Mouse (Mus musculus) embryonic stem cell, embryonic (primary cell): ENCODE measurements at regions not wholly inside any gene's neighbourhood (a gene's known extent, or its start where the extent isn't known, plus 50 kb on each side); places are given as distances from the start of the nearest gene placed in this dataset.

Experiments used
- CTCF ChIA-PET, 4 experiments: fragments of 300-600 bp in 2 of 4; fragments of 350-600 bp in 2 of 4; sonication (Branson Sonifier 250); formaldehyde crosslinking; loops; one replicate each; lab custom pipeline; 2022; ENCODE audit warnings: inconsistent platforms in 2 of 4; lab: Charles Lee
- POLR2A ChIA-PET, 4 experiments: fragments of 300-600 bp in 2 of 4; fragments of 350-600 bp in 2 of 4; sonication (Branson Sonifier 250); formaldehyde crosslinking; loops; one replicate each; lab custom pipeline; 2022; ENCODE audit warnings: antibody characterized with exemption in 4 of 4, inconsistent platforms in 1 of 4; lab: Charles Lee

DNA sequence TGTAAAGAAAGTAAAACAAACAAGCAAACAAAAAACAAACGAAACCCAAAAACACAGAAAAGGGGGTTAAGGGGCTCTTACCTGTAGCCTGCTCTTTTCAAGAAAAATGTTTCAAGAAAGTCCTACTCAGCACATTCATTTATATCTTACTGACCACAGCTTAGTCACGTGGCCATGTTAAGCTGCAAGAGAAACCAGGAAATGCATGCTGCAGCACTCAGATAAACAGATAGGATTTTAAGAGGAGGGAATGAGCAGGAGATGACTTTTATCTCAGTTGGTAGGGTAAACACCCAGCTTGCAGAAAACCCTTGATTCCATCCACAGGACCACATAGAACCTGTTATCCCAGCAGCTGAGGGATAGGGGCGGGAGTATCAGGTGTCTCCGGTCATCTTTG is 62.9 kb upstream of the Sfmbt2 start:
- CTCF ChIA-PET: interaction anchor here in 1 of 4 experiments (0.6 kb wide), 1 partner anchor 131 kb away, joined by 3 read pairs; no protein-coding TSS in a partner anchor
- POLR2A ChIA-PET: interaction anchor here in 2 of 4 experiments (0.6 to 1.6 kb wide), 2 partner anchors 10 to 32 kb away, joined by 3 read pairs; no protein-coding TSS in a partner anchor

DNA sequence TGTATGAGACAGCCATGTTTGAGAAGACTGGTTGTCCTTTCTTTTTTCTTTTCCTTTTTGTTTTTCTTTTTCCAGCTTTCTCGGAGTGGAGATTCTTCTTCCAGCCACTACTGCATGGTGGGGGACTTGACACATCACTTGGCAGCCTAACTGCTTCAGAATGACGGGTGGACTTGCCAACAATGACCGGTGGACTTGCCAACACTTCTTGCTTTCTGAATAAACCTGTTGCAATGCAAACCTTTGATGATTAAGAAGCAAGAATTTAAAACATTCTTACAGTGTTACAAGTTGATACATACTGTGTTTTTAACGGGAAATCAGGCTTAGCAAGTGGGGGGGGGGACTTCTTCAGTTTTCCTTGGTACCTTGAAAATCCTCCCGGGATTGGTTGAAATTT is 60.7 kb upstream of the Sfmbt2 start:
- ChIA-PET CTCF (no interaction called here), POLR2A (interaction anchor here in 2 of 4 experiments (0.6 to 2.7 kb wide), 2 partner anchors 9 to 1149 kb away, joined by 3 to 11 read pairs; no protein-coding TSS in a partner anchor)

DNA sequence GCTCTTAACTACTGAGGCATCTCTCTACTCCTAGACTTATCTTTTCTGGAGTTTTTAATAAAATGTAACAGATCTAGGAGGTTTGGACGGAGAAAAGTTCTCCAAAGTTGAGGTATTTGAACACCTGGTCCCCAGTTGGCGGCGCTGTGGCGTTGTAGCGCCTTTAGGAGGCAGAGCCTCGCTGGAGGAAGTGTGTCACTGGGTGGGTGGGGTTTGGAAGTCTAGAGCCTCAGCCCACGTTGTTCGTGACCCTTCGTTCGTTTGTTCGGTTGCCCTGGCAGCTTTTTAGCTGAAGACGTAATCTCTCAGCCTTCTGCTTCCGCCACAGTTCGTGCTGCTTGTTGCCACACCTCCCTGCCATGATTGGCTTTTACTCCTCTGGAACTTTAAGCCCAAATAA is 58.6 kb upstream of the Sfmbt2 start:
- ChIA-PET CTCF (interaction anchor here (0.6 to 1.8 kb wide), 8 partner anchors 11 to 169 kb away, joined by 3 to 8 read pairs (median 3); no protein-coding TSS in a partner anchor), POLR2A (interaction anchor here in 3 of 4 experiments (0.5 to 2.7 kb wide), 10 partner anchors 9 to 64 kb away, joined by 3 to 11 read pairs (median 3); no protein-coding TSS in a partner anchor)

DNA sequence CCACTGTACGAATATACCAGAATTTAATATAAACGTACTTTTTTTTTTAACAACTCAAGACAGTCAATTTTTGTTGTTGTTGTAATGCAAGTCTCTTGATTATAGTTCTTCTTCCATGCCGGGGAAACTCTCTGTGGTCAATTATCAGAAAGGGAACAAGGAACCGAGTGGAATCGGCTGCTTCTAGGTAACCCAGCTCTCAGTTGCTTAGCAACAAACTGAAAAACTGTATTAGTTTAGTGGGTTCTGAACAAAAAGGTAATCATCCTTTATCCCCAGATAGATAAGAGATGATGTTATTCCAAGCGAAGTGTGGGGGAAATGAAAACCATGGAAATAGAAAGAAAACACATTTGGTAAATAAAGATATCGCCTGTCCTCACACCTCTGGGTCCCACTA is 57.9 kb upstream of the Sfmbt2 start:
- POLR2A ChIA-PET: interaction anchor here in 2 of 4 experiments (0.5 to 2.7 kb wide), 5 partner anchors 10 to 21 kb away, joined by 3 to 11 read pairs (median 3); no protein-coding TSS in a partner anchor
- CTCF ChIA-PET: interaction anchor here (0.6 to 1.8 kb wide), 9 partner anchors 11 to 170 kb away, joined by 3 to 8 read pairs (median 3); no protein-coding TSS in a partner anchor

DNA sequence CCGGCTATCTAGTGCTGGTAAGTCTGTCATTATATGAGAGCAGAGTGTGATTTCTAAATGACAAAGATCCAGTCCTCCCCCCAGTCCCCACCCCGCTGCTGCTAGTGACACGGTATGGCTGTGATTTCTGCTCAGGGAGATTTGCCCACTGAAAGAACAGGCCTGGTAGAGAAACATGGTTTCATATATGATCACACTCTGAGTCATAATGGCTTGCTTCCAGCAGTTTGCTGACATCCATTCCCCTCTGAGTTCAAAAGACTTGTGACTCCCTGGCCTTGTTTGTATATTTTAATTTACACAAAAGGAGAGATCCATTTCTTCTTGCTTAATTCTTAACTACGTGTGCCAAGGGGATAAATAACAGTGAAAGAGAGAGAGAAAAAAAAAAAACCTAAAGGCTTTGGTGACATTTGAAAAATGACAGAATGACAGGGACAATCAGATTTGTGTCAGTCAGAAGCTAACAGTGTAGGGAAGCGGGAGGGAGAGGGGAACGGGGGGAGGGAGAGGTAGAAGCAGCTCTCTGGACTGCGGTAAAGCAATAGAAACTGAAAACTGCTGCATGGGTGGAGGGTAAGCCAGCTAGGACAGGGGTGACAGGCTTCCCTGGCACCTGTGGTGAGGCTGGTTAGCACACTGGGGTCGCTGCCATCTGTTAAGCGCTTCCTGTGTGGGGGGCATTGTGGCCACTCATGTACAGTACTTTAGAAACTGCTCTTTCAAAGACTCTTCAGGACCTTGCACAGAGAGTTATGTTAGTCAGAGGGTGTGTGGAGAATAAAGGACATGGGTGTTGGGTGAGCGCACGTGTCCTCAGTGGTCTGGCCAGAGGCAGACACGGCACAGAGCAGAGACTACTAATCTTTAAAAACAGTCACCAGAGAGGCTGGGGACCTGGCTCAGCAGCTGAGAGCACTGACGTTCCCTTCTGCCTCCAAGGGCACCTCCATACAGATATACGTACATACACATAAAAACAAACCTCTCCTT is 55.8 kb upstream of the Sfmbt2 start:
- ChIA-PET POLR2A (interaction anchor here in 2 of 4 experiments (0.6 to 0.7 kb wide), 3 partner anchors 32 to 1969 kb away, joined by 3 to 4 read pairs (median 4); no protein-coding TSS in a partner anchor), CTCF (interaction anchor here in 2 of 4 experiments (0.6 to 1.3 kb wide), 2 partner anchors 9 to 58 kb away, joined by 3 to 4 read pairs; no protein-coding TSS in a partner anchor)

DNA sequence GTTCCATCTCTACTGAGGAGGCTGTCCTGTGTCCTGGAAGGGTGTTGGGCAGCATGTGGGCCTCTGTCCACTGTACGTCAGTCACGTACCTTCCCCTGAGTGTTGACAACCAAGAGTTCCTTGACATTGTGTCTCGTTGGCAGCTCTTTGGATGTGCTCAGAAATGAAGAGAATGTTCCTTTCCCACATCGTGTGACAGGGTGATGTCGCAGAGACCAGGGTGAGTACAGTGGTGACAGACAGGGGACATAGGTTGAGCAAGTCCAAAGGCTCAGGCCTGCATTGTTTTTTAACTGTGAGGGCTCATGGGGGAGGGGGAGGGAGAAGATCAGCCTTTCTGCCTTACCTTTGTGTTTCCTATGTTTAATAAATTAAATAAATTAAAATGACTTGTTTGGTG is 54.0 kb upstream of the Sfmbt2 start:
- ChIA-PET CTCF (interaction anchor here in 2 of 4 experiments (1.0 to 1.6 kb wide), 2 partner anchors 14 to 16 kb away, joined by 3 to 4 read pairs; no protein-coding TSS in a partner anchor), POLR2A (interaction anchor here in 1 of 4 experiments (1.6 kb wide), 1 partner anchor 11 kb away, joined by 4 read pairs; no protein-coding TSS in a partner anchor)

DNA sequence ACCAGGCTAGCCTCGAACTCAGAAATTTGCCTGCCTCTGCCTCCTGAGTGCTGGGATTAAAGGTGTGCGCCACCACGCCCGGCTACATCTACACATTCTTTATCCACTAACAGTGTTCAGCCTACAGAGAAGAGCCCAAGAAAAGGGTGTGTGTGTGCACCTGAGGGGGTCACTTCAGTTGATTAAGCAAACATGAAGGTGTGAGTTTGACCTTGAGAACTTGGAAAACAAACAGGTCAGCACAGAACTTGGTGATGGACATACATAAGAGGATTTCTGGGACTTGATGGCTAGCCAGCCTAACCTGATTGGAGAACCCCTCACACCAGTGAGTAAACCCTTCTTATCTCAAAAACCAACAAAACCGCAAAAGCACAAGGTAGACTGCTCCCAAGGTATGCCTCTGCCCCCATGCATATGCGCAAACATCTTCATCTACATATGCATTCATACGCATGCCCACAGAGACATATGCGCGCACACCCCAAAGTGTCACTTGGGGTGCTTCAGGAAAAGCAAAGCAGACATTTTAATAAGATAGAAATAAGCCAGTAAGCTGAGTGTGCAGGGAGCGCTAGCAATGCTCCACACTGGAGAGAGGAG is 52.0 kb upstream of the Sfmbt2 start:
- POLR2A ChIA-PET: no interaction called here
- CTCF ChIA-PET: no interaction called here
